Mouse (Mus musculus): ENCODE data around the gene Poldip2. TPM values are rescaled to one million over a fixed set of nuclear protein-coding genes. Genes with fewer than 3 reads are reported as not detected.

The Poldip2 gene
- polyA plus RNA-seq, 1 experiment from 2014 or later = 168 TPM

DNA sequence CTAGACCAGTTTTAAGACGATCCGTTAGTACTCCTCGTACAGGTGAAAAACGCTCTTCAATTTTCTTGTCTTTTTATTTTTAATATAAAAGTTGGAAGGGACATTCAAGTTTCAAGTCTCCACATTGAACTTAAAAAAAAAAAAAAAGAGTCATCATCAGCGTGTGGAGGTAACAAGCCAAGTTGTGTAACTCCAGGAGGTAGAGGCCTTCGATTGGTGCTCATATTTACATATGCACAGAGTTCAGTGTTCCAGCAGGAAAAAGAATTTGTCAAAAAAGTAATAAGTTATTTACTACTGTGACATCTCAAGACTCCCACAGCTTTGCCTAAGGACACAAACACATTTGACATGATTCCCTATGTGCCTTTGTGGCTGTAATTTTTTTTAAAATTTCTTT lies 55.6 kb downstream of the Poldip2 start:
- DNase-seq (ENCODE audit: low spot score) (no peak), ATAC-seq (ENCODE audit: low FRiP score) (no peak)
- no peak overlapping the region for H3K4me3 ChIP-seq (replicated peaks; ENCODE audit: low read length)
- no peak overlapping the region for H3K4me2 ChIP-seq (replicated peaks)
- no peaks in the 10 kb centered on the region for H3K4me1 ChIP-seq (replicated peaks; ENCODE audit: control insufficient read depth, insufficient read depth, low read length)
- H3K9me3 ChIP-seq (ENCODE audit: control insufficient read depth, low read length) = no peaks in the 10 kb centered on the region
- H3K9ac ChIP-seq = no peak overlapping the region
- H3K27ac ChIP-seq = no peak overlapping the region
- peaks cover 42% of the 10 kb centered on the region for H3K36me3 ChIP-seq (replicated peaks; ENCODE audit: control insufficient read depth, insufficient read depth)
- no peaks in the 10 kb centered on the region for H3K27me3 ChIP-seq (ENCODE audit: control insufficient read depth, insufficient read depth, low read length)
- WGBS = 91% methylated on average over 6 of the region's 6 CpGs

GRCm38 (mm10) chr11:78568827-78569226 lies 56.8 kb downstream of the Poldip2 start:
- DNase-seq (ENCODE audit: low spot score) = no peak
- 83% methylated on average over 10 of the region's 10 CpGs for WGBS
- no peaks in the 10 kb centered on the region for H3K27me3 ChIP-seq (ENCODE audit: control insufficient read depth, insufficient read depth, low read length)

DNA sequence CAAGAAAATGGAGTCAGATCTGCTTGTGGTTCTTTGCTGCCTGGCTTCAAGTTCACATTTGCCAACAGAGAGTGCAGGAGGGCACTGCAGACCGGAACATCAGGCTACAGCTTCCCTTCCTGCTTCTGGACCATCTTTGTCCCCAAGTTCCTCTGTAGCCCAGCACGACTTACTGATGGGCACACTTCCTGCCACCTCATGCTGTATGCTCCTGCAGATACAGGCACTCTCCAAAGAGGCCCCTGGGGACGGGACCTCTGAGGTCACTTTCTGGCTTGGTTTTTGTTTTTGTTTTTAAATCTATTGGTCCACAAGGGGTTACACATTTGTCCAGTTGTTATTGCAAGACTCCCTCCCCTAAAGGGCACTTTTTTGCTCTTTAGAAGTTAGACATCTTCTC lies 57.8 kb downstream of the Poldip2 start:
- WGBS = 81% methylated on average over 3 of the region's 3 CpGs
- H3K9ac ChIP-seq = no peak overlapping the region
- no peaks in the 10 kb centered on the region for H3K4me1 ChIP-seq (replicated peaks; ENCODE audit: control insufficient read depth, insufficient read depth, low read length)
- H3K36me3 ChIP-seq (replicated peaks; ENCODE audit: control insufficient read depth, insufficient read depth) = peaks cover 60% of the 10 kb centered on the region
- H3K9me3 ChIP-seq (ENCODE audit: control insufficient read depth, low read length) = no peaks in the 10 kb centered on the region
- H3K27me3 ChIP-seq (ENCODE audit: control insufficient read depth, insufficient read depth, low read length) = no peaks in the 10 kb centered on the region
- ATAC-seq (ENCODE audit: low FRiP score) = no peak
- no peak overlapping the region for H3K27ac ChIP-seq
- no peak for DNase-seq (ENCODE audit: low spot score)
- no peak overlapping the region for H3K4me3 ChIP-seq (replicated peaks; ENCODE audit: low read length)
- H3K4me2 ChIP-seq (replicated peaks) = no peak overlapping the region

More at GRCm38 (mm10) chr11:78568827-78569226, 56.8 kb downstream of the Poldip2 start:
- no peaks in the 10 kb centered on the region for H3K4me1 ChIP-seq (replicated peaks; ENCODE audit: control insufficient read depth, insufficient read depth, low read length)
- no peak for ATAC-seq (ENCODE audit: low FRiP score)
- peaks cover 52% of the 10 kb centered on the region for H3K36me3 ChIP-seq (replicated peaks; ENCODE audit: control insufficient read depth, insufficient read depth)
- H3K27ac ChIP-seq = no peak overlapping the region
- H3K4me2 ChIP-seq (replicated peaks) = no peak overlapping the region
- H3K4me3 ChIP-seq (replicated peaks; ENCODE audit: low read length) = no peak overlapping the region
- H3K9ac ChIP-seq = no peak overlapping the region
- no peaks in the 10 kb centered on the region for H3K9me3 ChIP-seq (ENCODE audit: control insufficient read depth, low read length)

DNA sequence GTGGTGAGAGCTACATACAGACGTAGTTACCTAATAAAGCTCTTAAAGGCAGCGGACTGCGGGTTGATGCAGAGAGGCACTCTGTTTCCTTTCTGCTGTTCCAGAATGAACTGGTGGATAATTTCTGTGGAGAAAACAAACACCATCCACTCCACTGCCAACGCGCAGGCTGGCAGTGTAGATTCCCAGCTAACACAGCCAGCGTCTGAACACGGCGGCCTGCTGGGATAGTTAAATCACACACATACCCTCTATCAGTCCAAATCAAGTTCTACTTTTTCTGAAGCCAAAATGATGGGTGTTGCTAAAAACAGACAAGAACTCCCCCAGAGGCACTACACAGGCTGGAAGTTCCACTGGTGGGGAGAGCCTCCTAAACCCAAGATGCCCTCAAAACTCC lies 59.4 kb downstream of the Poldip2 start:
- Histone ChIP-seq H3K27ac (no peak overlapping the region), H3K27me3 (ENCODE audit: control insufficient read depth, insufficient read depth, low read length) (no peaks in the 10 kb centered on the region), H3K4me2 (replicated peaks) (no peak overlapping the region), H3K4me1 (replicated peaks; ENCODE audit: control insufficient read depth, insufficient read depth, low read length) (no peaks in the 10 kb centered on the region), H3K36me3 (replicated peaks; ENCODE audit: control insufficient read depth, insufficient read depth) (peaks cover 66% of the 10 kb centered on the region), H3K4me3 (replicated peaks; ENCODE audit: low read length) (no peak overlapping the region), H3K9me3 (ENCODE audit: control insufficient read depth, low read length) (no peaks in the 10 kb centered on the region), H3K9ac (no peak overlapping the region)
- ATAC-seq (ENCODE audit: low FRiP score) (no peak), DNase-seq (ENCODE audit: low spot score) (no peak)
- 92% methylated on average over 8 of the region's 8 CpGs for WGBS

- 93% methylated on average over 6 of the region's 6 CpGs for WGBS
- H3K27me3 ChIP-seq (ENCODE audit: control insufficient read depth, insufficient read depth, low read length) = no peaks in the 10 kb centered on the region
- ATAC-seq (ENCODE audit: low FRiP score) (no peak), DNase-seq (ENCODE audit: low spot score) (no peak)
- no peaks in the 10 kb centered on the region for H3K9me3 ChIP-seq (ENCODE audit: control insufficient read depth, low read length)
- H3K9ac ChIP-seq = no peak overlapping the region
- no peak overlapping the region for H3K4me2 ChIP-seq (replicated peaks)
- H3K4me1 ChIP-seq (replicated peaks; ENCODE audit: control insufficient read depth, insufficient read depth, low read length) = no peaks in the 10 kb centered on the region
- no peak overlapping the region for H3K27ac ChIP-seq
- peaks cover 65% of the 10 kb centered on the region for H3K36me3 ChIP-seq (replicated peaks; ENCODE audit: control insufficient read depth, insufficient read depth)
- H3K4me3 ChIP-seq (replicated peaks; ENCODE audit: low read length) = no peak overlapping the region
These were observed 59.9 kb downstream of the Poldip2 start for GRCm38 (mm10) chr11:78571854-78572253.

Other genes starting within 250 kb of the Poldip2 start
- 0.16 and 0.35 TPM in 2 replicates for gene BC030499, start 221.4 kb upstream of the Poldip2 start, polyA plus RNA-seq (2014; fragmentation: Nextera tagmentation; extraction: Ambion mirVana)
- gene Spag5, start 210.7 kb upstream of the Poldip2 start, polyA plus RNA-seq (2014; fragmentation: Nextera tagmentation; extraction: Ambion mirVana) = 5.6 and 9.2 TPM in 2 replicates
- gene Aldoc, start 189.2 kb upstream of the Poldip2 start, polyA plus RNA-seq (2014; fragmentation: Nextera tagmentation; extraction: Ambion mirVana) = 278 and 292 TPM in 2 replicates
- 76.4 and 76.5 TPM in 2 replicates for gene Pigs, start 183.8 kb upstream of the Poldip2 start, polyA plus RNA-seq (2014; fragmentation: Nextera tagmentation; extraction: Ambion mirVana)
- 82.6 and 95.8 TPM in 2 replicates for gene Unc119, start 168.7 kb upstream of the Poldip2 start, polyA plus RNA-seq (2014; fragmentation: Nextera tagmentation; extraction: Ambion mirVana)
- gene Foxn1, start 125.6 kb upstream of the Poldip2 start, polyA plus RNA-seq (2014; fragmentation: Nextera tagmentation; extraction: Ambion mirVana) = not detected in 2 replicates
- not detected in 2 replicates for gene Slc13a2, start 90.0 kb upstream of the Poldip2 start, polyA plus RNA-seq (2014; fragmentation: Nextera tagmentation; extraction: Ambion mirVana)
- 25.2 and 25.5 TPM in 2 replicates for gene Slc46a1, start 46.5 kb upstream of the Poldip2 start, polyA plus RNA-seq (2014; fragmentation: Nextera tagmentation; extraction: Ambion mirVana)
- 52.0 and 55.1 TPM in 2 replicates for gene Sarm1, start 14.4 kb upstream of the Poldip2 start, polyA plus RNA-seq (2014; fragmentation: Nextera tagmentation; extraction: Ambion mirVana)
- 178 and 201 TPM in 2 replicates for gene Vtn, start 13.1 kb upstream of the Poldip2 start, polyA plus RNA-seq (2014; fragmentation: Nextera tagmentation; extraction: Ambion mirVana)
- gene Sebox, start 8.7 kb upstream of the Poldip2 start, polyA plus RNA-seq (2014; fragmentation: Nextera tagmentation; extraction: Ambion mirVana) = 0.21 TPM in 1 of 2 replicates, not detected in the other
- gene Tmem199, start within 50 bp of the Poldip2 start, polyA plus RNA-seq (2014; fragmentation: Nextera tagmentation; extraction: Ambion mirVana) = 96.1 and 101 TPM in 2 replicates
- 59.2 and 64.0 TPM in 2 replicates for gene Tnfaip1, start 24.1 kb downstream of the Poldip2 start, polyA plus RNA-seq (2014; fragmentation: Nextera tagmentation; extraction: Ambion mirVana)
- 120 and 123 TPM in 2 replicates for gene Ift20, start 24.2 kb downstream of the Poldip2 start, polyA plus RNA-seq (2014; fragmentation: Nextera tagmentation; extraction: Ambion mirVana)
- gene Tmem97, start 38.6 kb downstream of the Poldip2 start, polyA plus RNA-seq (2014; fragmentation: Nextera tagmentation; extraction: Ambion mirVana) = 38.2 and 49.3 TPM in 2 replicates
- gene Nlk, start 185.2 kb downstream of the Poldip2 start, polyA plus RNA-seq (2014; fragmentation: Nextera tagmentation; extraction: Ambion mirVana) = 27.4 and 29.3 TPM in 2 replicates
- 31.8 and 32.0 TPM in 2 replicates for gene Ccnq, start 239.5 kb downstream of the Poldip2 start, polyA plus RNA-seq (2014; fragmentation: Nextera tagmentation; extraction: Ambion mirVana)